Mouse (Mus musculus) granulocyte monocyte progenitor cell, adult 5-6 weeks (primary cell): ENCODE measurements around the gene Tmem119. TPM values are rescaled to one million over a fixed set of nuclear protein-coding genes. Genes with fewer than 3 reads are reported as not detected.

Source experiments
- ATAC-seq: replicated peaks from 2 replicates; pipeline ENCODE4 v1.8.0; 2016; ENCODE audit warnings: mild to moderate bottlenecking, moderate TSS enrichment, inconsistent platforms; ENCODE audit not compliant: poor library complexity, severe bottlenecking
- total RNA-seq, 2 experiments: library from RNA; stranded (forward) in 1 of 2; stranded (reverse) in 1 of 2; fragments of 200-712, 200-1000 nt in 1 of 2; fragments of >200 nt in 1 of 2; fragmentation: Nextera tagmentation in 1 of 2; gene quantifications; 2 replicates each; pipeline ENCODE4 v1.2.3; 2014 to 2017

Gene Tmem119
- total RNA-seq (2014; fragmentation: Nextera tagmentation) (11.1 and 13.4 TPM in 2 replicates), total RNA-seq (2017) (4.2 and 7.8 TPM in 2 replicates)

- ATAC-seq = peak; percentile 61
Measured at GRCm38 (mm10) chr5:113800280-113800679, at the start of gene Tmem119. Tmem119 (minus strand) TSS chr5:113800516.

- no peak for ATAC-seq
Measured at GRCm38 (mm10) chr5:113847636-113848035, 47.3 kb upstream of the Tmem119 start.

GRCm38 (mm10) chr5:113846656-113847055 is 46.3 kb upstream of the Tmem119 start:
- no peak for ATAC-seq

GRCm38 (mm10) chr5:113845627-113846026 is 45.3 kb upstream of the Tmem119 start:
- ATAC-seq = no peak

GRCm38 (mm10) chr5:113844721-113845120 is 44.4 kb upstream of the Tmem119 start:
- ATAC-seq = peak; percentile 33

- ATAC-seq = no peak
Measured at GRCm38 (mm10) chr5:113844106-113844505, 43.8 kb upstream of the Tmem119 start.

GRCm38 (mm10) chr5:113842906-113843305 is 42.6 kb upstream of the Tmem119 start:
- ATAC-seq = no peak

- ATAC-seq = peak; percentile 60
Measured at GRCm38 (mm10) chr5:113842244-113842643, 41.9 kb upstream of the Tmem119 start.

- ATAC-seq = peak; percentile 64
Measured at GRCm38 (mm10) chr5:113841243-113842225, 41.2 kb upstream of the Tmem119 start.

GRCm38 (mm10) chr5:113840443-113840842 is 40.1 kb upstream of the Tmem119 start:
- ATAC-seq = peak; percentile 23

- ATAC-seq = peak; percentile 64
Measured at GRCm38 (mm10) chr5:113836961-113837360, 36.6 kb upstream of the Tmem119 start.

- no peak for ATAC-seq
Measured at GRCm38 (mm10) chr5:113833316-113833947, 33.1 kb upstream of the Tmem119 start.

GRCm38 (mm10) chr5:113832490-113832901 is 32.2 kb upstream of the Tmem119 start, which contains the start of gene Selplg:
Selplg (minus strand) TSS chr5:113832644.
- peak; percentile 4; the same call in 1 of the 2 replicates for ATAC-seq

- no peak for ATAC-seq
Measured at GRCm38 (mm10) chr5:113831741-113832140, 31.4 kb upstream of the Tmem119 start.

- no peak for ATAC-seq
Measured at GRCm38 (mm10) chr5:113830796-113831195, 30.5 kb upstream of the Tmem119 start.

- peak; percentile 66 for ATAC-seq
Measured at GRCm38 (mm10) chr5:113830292-113830643, 30.0 kb upstream of the Tmem119 start.

- no peak for ATAC-seq
Measured at GRCm38 (mm10) chr5:113829566-113830291, 29.4 kb upstream of the Tmem119 start.

- ATAC-seq = peak; percentile 25
Measured at GRCm38 (mm10) chr5:113828481-113828880, 28.2 kb upstream of the Tmem119 start.

- ATAC-seq = peak; percentile 37
Measured at GRCm38 (mm10) chr5:113827991-113828411, 27.7 kb upstream of the Tmem119 start.

- ATAC-seq = no peak
Measured at GRCm38 (mm10) chr5:113826619-113827018, 26.3 kb upstream of the Tmem119 start.
